Mouse (Mus musculus) liver, embryonic 16.5 days (tissue): ENCODE data around the gene Nfia. TPM values are rescaled to one million over a fixed set of nuclear protein-coding genes. Genes with fewer than 3 reads are reported as not detected.

ENCODE experiments used
- polyA plus RNA-seq: library from polyadenylated mRNA; unstranded; fragments of >200 nt; fragmentation: Nextera tagmentation; extraction: Ambion mirVana; gene quantifications from 2 replicates; pipeline ENCODE4 v1.2.1, GENCODE M21; 2015

The Nfia gene
- polyA plus RNA-seq, 1 experiment from 2014 or later = 5.7 TPM

Other genes with a start within 250 kb of the Nfia start
- 0.08 TPM in 1 of 2 replicates, not detected in the other for gene E130114P18Rik, start 5.3 kb downstream of the Nfia start, polyA plus RNA-seq